Mouse (Mus musculus) megakaryocyte, embryonic 14.5 days (primary cell): Measurements from ENCODE around the gene Alyref. TPM values are rescaled to one million over a fixed set of nuclear protein-coding genes. Genes with fewer than 3 reads are reported as not detected.

Experiments used
- H3K27me3 ChIP-seq: replicated peaks from 2 replicates; pipeline ENCODE3; 2012; ENCODE audit warnings: inconsistent platforms
- H3K36me3 ChIP-seq: replicated peaks from 2 replicates; pipeline ENCODE3; 2012; ENCODE audit warnings: low read length, inconsistent platforms, mixed read lengths
- H3K4me1 ChIP-seq: 2 replicates; pipeline ENCODE4 v1.6.1; 2012; ENCODE audit warnings: inconsistent platforms
- H3K4me3 ChIP-seq: replicated peaks from 2 replicates; pipeline ENCODE3; 2012; ENCODE audit warnings: moderate library complexity, mild to moderate bottlenecking, inconsistent platforms
- H3K9me3 ChIP-seq: 2 replicates; pipeline ENCODE4 v1.6.1; 2012; ENCODE audit warnings: inconsistent platforms
- FLI1 ChIP-seq: IDR thresholded peaks from 2 replicates; pipeline ENCODE4 v1.6.1; 2012; ENCODE audit warnings: low read length, inconsistent platforms, mixed read lengths
- GATA1 ChIP-seq: IDR thresholded peaks from 3 replicates; pipeline ENCODE4 v1.6.1; 2012; ENCODE audit warnings: mixed read lengths, low read length, inconsistent platforms, borderline replicate concordance
- polyA plus RNA-seq: library from polyadenylated mRNA; stranded (reverse); fragments of >175 nt; gene quantifications from 2 replicates; pipeline ENCODE4 v1.2.3, GENCODE M21; 2012; ENCODE audit warnings: low replicate concordance; ENCODE audit not compliant: insufficient read depth

Gene Alyref
- polyA plus RNA-seq, 1 experiment = 253 TPM

GRCm38 (mm10) chr11:120615606-120616203 lies 17.5 kb upstream of the Alyref start:
- Histone ChIP-seq H3K36me3 (peaks cover 86% of the 10 kb centered on the region), H3K27me3 (no peaks in the 10 kb centered on the region), H3K9me3 (no peaks in the 10 kb centered on the region), H3K4me1 (peaks cover 87% of the 10 kb centered on the region), H3K4me3 (peak overlapping the region; percentile 88)
- TF ChIP-seq GATA1 = no peak
- no peak for TF ChIP-seq FLI1

- H3K9me3 ChIP-seq = no peaks in the 10 kb centered on the region
- peaks cover 86% of the 10 kb centered on the region for H3K4me1 ChIP-seq
- no peaks in the 10 kb centered on the region for H3K27me3 ChIP-seq
- H3K36me3 ChIP-seq = peaks cover 86% of the 10 kb centered on the region
- H3K4me3 ChIP-seq = peak overlapping the region; percentile 88
- TF ChIP-seq FLI1 (no peak), GATA1 (no peak)
Measured at GRCm38 (mm10) chr11:120615167-120615566, 17.0 kb upstream of the Alyref start.

DNA sequence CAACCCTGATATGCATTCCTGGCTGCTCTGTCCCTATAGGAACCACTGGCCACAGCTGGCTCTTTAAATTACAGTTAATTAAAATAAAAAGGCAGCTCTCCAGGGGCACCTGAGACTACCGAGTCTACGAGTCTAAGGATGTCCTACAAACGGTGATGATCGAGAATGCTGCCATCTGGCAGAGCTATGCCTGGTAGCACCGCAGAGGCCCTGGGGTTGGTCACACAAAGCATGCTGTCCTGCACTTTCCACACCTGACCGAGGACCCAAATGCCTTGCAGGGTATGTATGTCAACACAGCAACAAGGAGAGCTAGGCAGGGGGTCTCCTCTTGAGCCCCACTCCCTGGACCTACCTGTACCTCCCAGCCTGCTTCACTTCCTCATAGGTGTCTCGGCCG lies 15.8 kb upstream of the Alyref start:
- TF ChIP-seq FLI1 (no peak), GATA1 (no peak)
- H3K4me3 ChIP-seq = no peak overlapping the region
- no peaks in the 10 kb centered on the region for H3K27me3 ChIP-seq
- H3K36me3 ChIP-seq = peaks cover 84% of the 10 kb centered on the region
- no peaks in the 10 kb centered on the region for H3K9me3 ChIP-seq
- H3K4me1 ChIP-seq = peaks cover 85% of the 10 kb centered on the region

- no peak overlapping the region for H3K4me3 ChIP-seq
- peaks cover 85% of the 10 kb centered on the region for H3K4me1 ChIP-seq
- peaks cover 84% of the 10 kb centered on the region for H3K36me3 ChIP-seq
- TF ChIP-seq FLI1 = no peak
- TF ChIP-seq GATA1 = no peak
- H3K27me3 ChIP-seq = no peaks in the 10 kb centered on the region
- no peaks in the 10 kb centered on the region for H3K9me3 ChIP-seq
Measured at GRCm38 (mm10) chr11:120613481-120613972, 15.4 kb upstream of the Alyref start.

- Histone ChIP-seq H3K9me3 (no peaks in the 10 kb centered on the region), H3K4me3 (peak overlapping the region; percentile 5), H3K4me1 (peaks cover 85% of the 10 kb centered on the region), H3K27me3 (no peaks in the 10 kb centered on the region), H3K36me3 (peaks cover 85% of the 10 kb centered on the region)
- TF ChIP-seq FLI1 (no peak), GATA1 (no peak)
Measured at GRCm38 (mm10) chr11:120612763-120613162, 14.6 kb upstream of the Alyref start.

GRCm38 (mm10) chr11:120610477-120611046 lies 12.4 kb upstream of the Alyref start:
- H3K9me3 ChIP-seq = no peaks in the 10 kb centered on the region
- no peaks in the 10 kb centered on the region for H3K27me3 ChIP-seq
- TF ChIP-seq GATA1 (no peak), FLI1 (no peak)
- peaks cover 97% of the 10 kb centered on the region for H3K36me3 ChIP-seq
- no peak overlapping the region for H3K4me3 ChIP-seq
- H3K4me1 ChIP-seq = peaks cover 86% of the 10 kb centered on the region

DNA sequence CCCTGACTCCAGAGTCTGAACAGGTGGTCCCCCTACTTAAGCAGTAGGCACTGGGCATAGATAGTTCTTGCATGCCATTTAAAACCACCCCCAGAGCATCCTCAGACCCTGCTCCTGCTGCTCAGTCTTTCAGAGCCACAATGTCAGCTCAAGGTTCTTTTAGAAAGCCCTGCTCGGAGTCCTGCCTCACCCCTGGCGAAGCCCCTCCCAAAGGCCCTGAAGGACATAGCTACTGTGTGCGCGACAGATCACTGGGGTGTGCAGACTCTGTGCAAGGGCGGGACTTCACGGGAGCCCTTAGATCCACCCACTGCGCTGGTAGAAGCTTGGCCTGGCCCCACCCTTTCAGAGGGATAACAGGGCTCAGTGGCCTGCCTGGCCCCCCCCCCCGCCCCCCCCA lies 11.1 kb upstream of the Alyref start:
- H3K27me3 ChIP-seq = no peaks in the 10 kb centered on the region
- TF ChIP-seq GATA1 = no peak
- no peak for TF ChIP-seq FLI1
- peaks cover 98% of the 10 kb centered on the region for H3K36me3 ChIP-seq

GRCm38 (mm10) chr11:120608241-120609034 lies 10.3 kb upstream of the Alyref start, which contains the start of gene Npb:
TSS of gene Npb (plus strand) at chr11:120608477.
- Histone ChIP-seq H3K4me1 (peaks cover 73% of the 10 kb centered on the region), H3K27me3 (no peaks in the 10 kb centered on the region), H3K9me3 (no peaks in the 10 kb centered on the region), H3K4me3 (no peak within 1 kb of the TSS), H3K36me3 (peaks cover 98% of the 10 kb centered on the region)
- no peak for TF ChIP-seq GATA1
- TF ChIP-seq FLI1 = no peak

More for the DNA sequence above, 11.1 kb upstream of the Alyref start:
- H3K4me1 ChIP-seq = peaks cover 82% of the 10 kb centered on the region
- H3K4me3 ChIP-seq = no peak overlapping the region
- no peaks in the 10 kb centered on the region for H3K9me3 ChIP-seq

- Histone ChIP-seq H3K36me3 (peaks cover 98% of the 10 kb centered on the region), H3K4me3 (no peak overlapping the region), H3K9me3 (no peaks in the 10 kb centered on the region), H3K4me1 (peaks cover 63% of the 10 kb centered on the region), H3K27me3 (no peaks in the 10 kb centered on the region)
- TF ChIP-seq FLI1 (no peak), GATA1 (no peak)
Measured at GRCm38 (mm10) chr11:120606764-120607163, 8.6 kb upstream of the Alyref start.

- peaks cover 95% of the 10 kb centered on the region for H3K36me3 ChIP-seq
Measured at GRCm38 (mm10) chr11:120605667-120606066, 7.5 kb upstream of the Alyref start.

More at GRCm38 (mm10) chr11:120605667-120606066, 7.5 kb upstream of the Alyref start:
- TF ChIP-seq GATA1 = no peak
- no peak for TF ChIP-seq FLI1
- no peaks in the 10 kb centered on the region for H3K27me3 ChIP-seq
- peaks cover 56% of the 10 kb centered on the region for H3K4me1 ChIP-seq
- no peak overlapping the region for H3K4me3 ChIP-seq
- no peaks in the 10 kb centered on the region for H3K9me3 ChIP-seq
